Mouse (Mus musculus) midbrain, embryonic 16.5 days (tissue): ENCODE data around the gene Tomm20. TPM values are rescaled to one million over a fixed set of nuclear protein-coding genes. Genes with fewer than 3 reads are reported as not detected.

Experiments
- ATAC-seq: fragments of 200-750 bp; cut with Nextera tagmentation; 2 replicates; pipeline ENCODE4 v1.8.0; 2017; ENCODE audit warnings: moderate TSS enrichment
- H3K27ac ChIP-seq: fragments of 300-500 bp; sonication (generic); 2 replicates; pipeline ENCODE4 v1.5.1; 2014; ENCODE audit warnings: mild to moderate bottlenecking, low read length, mixed read lengths
- H3K27me3 ChIP-seq: fragments of 300-500 bp; sonication (generic); 2 replicates; pipeline ENCODE4 v1.6.1; 2014; ENCODE audit warnings: low read depth, low read length, mixed read lengths; ENCODE audit not compliant: control insufficient read depth, insufficient read depth
- H3K36me3 ChIP-seq: fragments of 300-500 bp; sonication (generic); 2 replicates; pipeline ENCODE4 v1.6.1; 2014; ENCODE audit warnings: mild to moderate bottlenecking, low read length, moderate library complexity, mixed read lengths; ENCODE audit not compliant: control insufficient read depth, insufficient read depth
- H3K4me1 ChIP-seq: fragments of 300-500 bp; sonication (generic); 2 replicates; pipeline ENCODE4 v1.6.1; 2014; ENCODE audit warnings: mild to moderate bottlenecking, low read length, mixed read lengths; ENCODE audit not compliant: control insufficient read depth, insufficient read depth
- H3K4me2 ChIP-seq: fragments of 300-500 bp; sonication (generic); 2 replicates; pipeline ENCODE4 v1.6.1; 2014; ENCODE audit warnings: mild to moderate bottlenecking, low read length, mixed read lengths
- H3K4me3 ChIP-seq: fragments of 300-500 bp; sonication (generic); 2 replicates; pipeline ENCODE4 v1.5.1; 2014; ENCODE audit warnings: low read depth, mild to moderate bottlenecking, low read length, moderate library complexity, mixed read lengths
- H3K9ac ChIP-seq: fragments of 300-500 bp; sonication (generic); 2 replicates; pipeline ENCODE4 v1.6.1; 2014; ENCODE audit warnings: low read depth, low read length, mixed read lengths
- H3K9me3 ChIP-seq: fragments of 300-500 bp; sonication (generic); replicated peaks from 2 replicates; pipeline ENCODE4 v1.6.1; 2014; ENCODE audit warnings: mild to moderate bottlenecking, low read length, mixed read lengths; ENCODE audit not compliant: control insufficient read depth, poor library complexity, severe bottlenecking
- WGBS: fragments of 180-500 bp; shearing (Covaris S2); extraction: QIAGEN DNeasy Blood & Tissue Kit; methylation state at CpG from one replicate; pipeline ENCODE4 v1.1.7; 2014; 5-methylcytosine and 5-hydroxymethylcytosine counted together
- polyA plus RNA-seq: library from polyadenylated mRNA; unstranded; fragments of >200 nt; fragmentation: Nextera tagmentation; extraction: Ambion mirVana; gene quantifications from 2 replicates; pipeline ENCODE4 v1.2.1, GENCODE M21; 2015

Gene Tomm20
- polyA plus RNA-seq, 1 experiment from 2014 or later: 220 TPM

DNA sequence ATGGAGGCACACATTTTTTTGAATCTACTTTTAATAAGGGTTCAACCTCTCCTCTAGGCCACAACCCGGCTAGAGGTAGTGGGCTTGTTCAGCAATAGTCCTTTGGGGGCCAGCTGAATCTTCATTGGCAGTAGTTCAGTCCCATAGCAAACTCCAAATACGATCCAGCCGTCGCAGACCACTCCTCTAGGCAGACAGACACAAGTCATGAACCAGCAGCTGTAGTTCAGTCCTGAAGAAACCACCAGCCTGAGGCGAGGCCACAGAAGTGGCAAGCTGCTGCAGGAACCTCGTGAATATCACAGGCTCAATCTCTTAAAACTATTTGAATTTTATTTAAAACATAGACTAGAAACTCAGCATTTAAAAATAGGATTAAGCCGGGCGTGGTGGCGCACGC, 32.4 kb upstream of the Tomm20 start:
- 82% methylated on average over 10 of the region's 10 CpGs for WGBS
- peaks cover 8% of the 10 kb centered on the region for H3K27me3 ChIP-seq

DNA sequence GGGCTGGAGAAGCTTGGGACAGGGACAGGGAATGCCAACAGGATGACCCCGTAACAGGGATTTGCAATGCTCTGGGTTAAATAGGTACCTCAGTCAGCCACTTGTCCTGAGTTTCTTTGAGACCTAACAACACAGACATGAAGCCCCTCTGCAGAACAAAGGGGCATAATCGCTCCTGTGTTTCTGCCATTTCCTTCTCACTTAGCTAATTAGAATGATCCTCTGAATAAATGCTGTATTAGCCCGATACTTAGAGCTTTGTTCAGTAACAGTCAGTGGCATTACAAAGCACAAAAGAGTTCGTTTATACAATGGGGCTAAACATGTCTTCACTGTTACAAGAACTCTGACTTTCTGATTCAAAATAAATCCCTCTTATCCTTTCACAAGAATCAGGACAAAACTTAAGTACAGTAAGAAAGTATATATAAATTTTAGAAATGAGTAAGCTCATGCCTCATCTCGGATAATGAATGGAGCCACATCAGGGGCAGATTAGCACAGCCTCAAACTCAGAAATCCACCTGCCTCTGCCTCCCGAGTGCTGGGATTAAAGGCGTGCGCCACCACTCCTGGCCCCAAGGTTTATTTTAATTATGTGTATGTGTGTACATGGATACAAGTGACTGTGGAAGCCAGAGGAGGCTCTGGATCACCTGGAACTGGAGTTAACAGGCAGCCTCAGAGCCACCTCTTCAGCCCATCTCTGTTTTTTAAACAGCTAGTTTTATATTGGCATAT, 31.1 kb upstream of the Tomm20 start:
- H3K4me3 ChIP-seq: no peak overlapping the region
- peaks cover 8% of the 10 kb centered on the region for H3K27me3 ChIP-seq
- H3K4me1 ChIP-seq: no peaks in the 10 kb centered on the region
- no peak for ATAC-seq
- no peak overlapping the region for H3K4me2 ChIP-seq
- H3K9ac ChIP-seq: no peak overlapping the region
- 58% methylated on average over 8 of the region's 8 CpGs for WGBS
- H3K36me3 ChIP-seq: no peaks in the 10 kb centered on the region
- no peak overlapping the region for H3K27ac ChIP-seq
- H3K9me3 ChIP-seq: no peaks in the 10 kb centered on the region

More for the DNA sequence above, 32.4 kb upstream of the Tomm20 start:
- no peaks in the 10 kb centered on the region for H3K4me1 ChIP-seq
- H3K36me3 ChIP-seq: no peaks in the 10 kb centered on the region
- no peak overlapping the region for H3K4me3 ChIP-seq
- H3K9me3 ChIP-seq: no peaks in the 10 kb centered on the region
- H3K4me2 ChIP-seq: no peak overlapping the region
- ATAC-seq: no peak
- H3K27ac ChIP-seq: no peak overlapping the region
- H3K9ac ChIP-seq: no peak overlapping the region

DNA sequence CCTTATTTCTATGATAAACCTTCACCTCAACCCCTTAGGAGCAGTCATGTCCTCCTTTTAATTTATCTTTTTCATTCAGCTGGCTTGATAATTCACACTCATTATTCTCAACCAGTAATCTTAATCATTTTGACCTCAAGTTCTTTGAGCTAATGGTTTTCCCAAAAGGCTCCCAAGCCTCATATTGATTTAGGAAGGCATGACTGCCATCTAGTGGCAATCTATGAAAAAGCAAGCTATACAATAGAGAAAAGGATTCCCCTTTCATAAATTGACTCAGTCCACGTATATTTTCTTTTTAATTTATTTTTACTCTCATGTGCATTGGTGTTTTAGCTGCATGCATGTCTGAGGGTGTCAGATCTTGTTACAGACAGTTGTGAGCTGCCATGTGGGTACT, 30.1 kb upstream of the Tomm20 start:
- no peak for ATAC-seq
- no peaks in the 10 kb centered on the region for H3K9me3 ChIP-seq
- no peak overlapping the region for H3K4me2 ChIP-seq
- H3K27me3 ChIP-seq: peaks cover 8% of the 10 kb centered on the region
- H3K27ac ChIP-seq: no peak overlapping the region
- WGBS: 7% methylated on average over 1 of the region's 1 CpGs
- no peaks in the 10 kb centered on the region for H3K36me3 ChIP-seq
- H3K9ac ChIP-seq: no peak overlapping the region
- no peak overlapping the region for H3K4me3 ChIP-seq
- H3K4me1 ChIP-seq: no peaks in the 10 kb centered on the region; the same call in 1 of the 2 replicates

DNA sequence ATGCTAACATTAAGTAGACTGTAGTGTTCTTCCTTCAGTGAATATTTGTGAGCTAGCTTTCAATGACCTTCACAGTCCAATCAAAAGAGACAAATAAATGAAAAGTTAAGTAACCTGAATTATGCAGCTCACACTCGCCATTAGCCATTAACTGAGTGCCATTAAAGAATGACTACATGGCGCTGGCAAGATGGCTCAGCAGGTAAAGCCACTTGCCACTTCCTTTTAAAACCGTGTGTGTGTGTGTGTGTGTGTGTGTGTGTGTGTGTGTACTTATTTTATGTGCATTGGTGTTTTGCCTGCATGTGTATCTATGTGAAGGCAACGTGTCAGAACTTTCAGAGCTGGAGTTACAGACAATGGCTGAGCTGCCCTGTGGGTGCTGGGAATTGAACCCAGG, 28.9 kb upstream of the Tomm20 start:
- ATAC-seq: no peak
- Histone ChIP-seq H3K27me3 (peaks cover 5% of the 10 kb centered on the region), H3K9me3 (no peaks in the 10 kb centered on the region), H3K4me3 (no peak overlapping the region), H3K27ac (no peak overlapping the region), H3K4me2 (no peak overlapping the region), H3K9ac (no peak overlapping the region), H3K4me1 (peaks cover 7% of the 10 kb centered on the region), H3K36me3 (no peaks in the 10 kb centered on the region)
- WGBS: 76% methylated on average over 4 of the region's 4 CpGs

DNA sequence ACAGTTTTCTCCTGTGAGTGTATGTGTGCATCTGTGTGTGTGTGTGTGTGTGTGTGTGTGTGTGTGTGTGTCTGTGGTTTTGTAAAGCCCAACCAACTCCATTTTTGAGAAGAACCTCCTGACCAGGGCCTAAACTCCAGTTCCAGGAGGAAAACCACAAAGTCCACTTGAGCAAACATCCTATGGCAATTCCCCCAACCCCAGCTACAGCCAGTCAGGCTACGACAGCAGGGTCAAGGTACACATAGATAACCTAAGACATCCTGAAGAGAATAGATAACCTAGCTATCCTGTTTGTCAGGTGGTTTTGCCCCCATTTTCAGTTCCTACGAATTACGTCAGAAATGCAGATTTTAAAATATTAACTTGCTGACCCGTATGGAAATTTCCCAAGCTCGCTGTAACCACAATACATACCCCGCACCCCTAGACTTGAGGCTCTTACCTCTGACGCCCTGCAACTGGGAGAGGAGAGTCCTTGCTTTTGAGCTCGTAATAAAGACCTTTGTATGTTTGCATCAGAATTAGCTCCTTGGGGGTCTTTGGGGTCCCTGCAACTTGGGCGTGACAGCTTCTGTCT, 28.1 kb upstream of the Tomm20 start:
- Histone ChIP-seq H3K4me1 (peaks cover 11% of the 10 kb centered on the region), H3K4me2 (no peak overlapping the region)

DNA sequence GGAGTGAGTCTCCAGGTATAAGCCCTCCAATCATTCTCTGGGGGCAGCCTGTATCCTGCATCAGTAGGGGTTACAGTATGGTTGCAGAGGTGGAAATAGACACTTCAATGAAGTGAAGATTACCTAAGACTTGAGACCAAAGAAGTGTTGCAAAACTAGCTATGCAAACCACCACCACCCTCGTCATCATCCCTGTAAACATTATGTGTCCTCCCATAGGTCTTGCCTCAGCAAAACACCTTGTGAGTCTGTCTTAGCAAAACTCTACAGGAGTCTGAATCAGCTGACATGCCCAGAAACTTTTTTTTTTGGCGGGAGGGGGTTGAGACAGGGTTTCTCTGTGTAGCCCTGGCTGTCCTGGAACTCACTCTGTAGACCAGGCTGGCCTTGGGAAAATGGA, 27.0 kb upstream of the Tomm20 start:
- H3K36me3 ChIP-seq: no peaks in the 10 kb centered on the region
- WGBS: 75% methylated on average over 2 of the region's 2 CpGs
- no peak overlapping the region for H3K9ac ChIP-seq
- H3K4me1 ChIP-seq: peaks cover 11% of the 10 kb centered on the region
- no peak for ATAC-seq
- H3K9me3 ChIP-seq: no peaks in the 10 kb centered on the region
- no peak overlapping the region for H3K27ac ChIP-seq
- H3K4me3 ChIP-seq: no peak overlapping the region
- no peak overlapping the region for H3K4me2 ChIP-seq
- H3K27me3 ChIP-seq: peaks cover 5% of the 10 kb centered on the region; the same call in 1 of the 2 replicates

More for the DNA sequence above, 28.1 kb upstream of the Tomm20 start:
- Histone ChIP-seq H3K27me3 (peaks cover 5% of the 10 kb centered on the region), H3K9me3 (no peaks in the 10 kb centered on the region), H3K27ac (no peak overlapping the region), H3K9ac (no peak overlapping the region), H3K36me3 (no peaks in the 10 kb centered on the region), H3K4me3 (no peak overlapping the region)
- 78% methylated on average over 9 of the region's 9 CpGs for WGBS
- ATAC-seq: no peak

DNA sequence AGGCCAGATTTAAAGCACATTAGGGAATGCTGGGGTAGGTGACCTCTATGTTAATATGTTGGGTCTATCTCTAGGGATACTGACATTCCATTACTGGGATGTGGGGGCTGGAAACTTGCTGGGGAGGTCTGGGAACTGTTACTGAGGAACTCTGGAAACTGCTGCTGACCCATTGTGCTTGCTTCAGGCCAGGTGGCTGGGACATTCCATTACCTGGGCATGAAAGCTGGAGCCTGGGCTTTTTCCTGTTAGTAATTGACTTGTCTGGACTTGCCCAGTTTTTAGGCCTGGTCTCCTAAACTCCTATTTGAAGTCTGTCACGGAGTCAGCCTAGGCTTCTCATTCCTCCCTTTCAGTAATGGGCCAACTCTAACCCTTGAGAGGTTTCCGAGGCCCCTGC, 26.5 kb upstream of the Tomm20 start:
- 93% methylated on average over 2 of the region's 2 CpGs for WGBS
- H3K4me1 ChIP-seq: peaks cover 11% of the 10 kb centered on the region
- no peak overlapping the region for H3K27ac ChIP-seq
- H3K27me3 ChIP-seq: peaks cover 5% of the 10 kb centered on the region; the same call in 1 of the 2 replicates
- no peak overlapping the region for H3K9ac ChIP-seq
- H3K4me3 ChIP-seq: no peak overlapping the region
- H3K36me3 ChIP-seq: 0 out of 2 replicates have a peak, but pooled peaks cover 2% of the 10 kb centered on the region
- H3K9me3 ChIP-seq: no peaks in the 10 kb centered on the region
- H3K4me2 ChIP-seq: no peak overlapping the region
- ATAC-seq: no peak

DNA sequence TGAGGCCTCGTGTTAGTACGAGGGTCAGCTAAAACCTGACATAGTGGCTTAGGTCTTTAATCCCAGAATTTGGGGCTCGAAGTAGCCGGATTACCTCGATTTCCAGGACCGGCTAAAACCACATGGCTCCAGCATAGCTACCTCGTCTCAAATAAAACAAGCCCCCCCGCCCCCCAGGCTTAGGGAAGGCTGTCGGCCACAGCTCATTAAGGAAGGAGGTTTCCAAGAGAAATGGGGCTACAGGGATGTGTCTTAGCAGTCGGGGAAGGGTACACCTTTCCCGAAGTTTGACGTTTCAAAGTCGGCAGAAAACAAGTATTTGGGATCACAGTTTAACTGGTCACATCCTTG, 25.6 kb upstream of the Tomm20 start:
- Histone ChIP-seq H3K27ac (peak overlapping the region; percentile 90), H3K9ac (peak overlapping the region; percentile 73), H3K4me3 (peak overlapping the region; percentile 66), H3K4me1 (peaks cover 11% of the 10 kb centered on the region), H3K9me3 (no peaks in the 10 kb centered on the region), H3K36me3 (0 out of 2 replicates have a peak, but pooled peaks cover 4% of the 10 kb centered on the region), H3K27me3 (peaks cover 1% of the 10 kb centered on the region; the same call in 1 of the 2 replicates), H3K4me2 (peak overlapping the region; percentile 93)
- WGBS: 13% methylated on average over 13 of the region's 13 CpGs
- peak; percentile 55; the same call in 1 of the 2 replicates for ATAC-seq

DNA sequence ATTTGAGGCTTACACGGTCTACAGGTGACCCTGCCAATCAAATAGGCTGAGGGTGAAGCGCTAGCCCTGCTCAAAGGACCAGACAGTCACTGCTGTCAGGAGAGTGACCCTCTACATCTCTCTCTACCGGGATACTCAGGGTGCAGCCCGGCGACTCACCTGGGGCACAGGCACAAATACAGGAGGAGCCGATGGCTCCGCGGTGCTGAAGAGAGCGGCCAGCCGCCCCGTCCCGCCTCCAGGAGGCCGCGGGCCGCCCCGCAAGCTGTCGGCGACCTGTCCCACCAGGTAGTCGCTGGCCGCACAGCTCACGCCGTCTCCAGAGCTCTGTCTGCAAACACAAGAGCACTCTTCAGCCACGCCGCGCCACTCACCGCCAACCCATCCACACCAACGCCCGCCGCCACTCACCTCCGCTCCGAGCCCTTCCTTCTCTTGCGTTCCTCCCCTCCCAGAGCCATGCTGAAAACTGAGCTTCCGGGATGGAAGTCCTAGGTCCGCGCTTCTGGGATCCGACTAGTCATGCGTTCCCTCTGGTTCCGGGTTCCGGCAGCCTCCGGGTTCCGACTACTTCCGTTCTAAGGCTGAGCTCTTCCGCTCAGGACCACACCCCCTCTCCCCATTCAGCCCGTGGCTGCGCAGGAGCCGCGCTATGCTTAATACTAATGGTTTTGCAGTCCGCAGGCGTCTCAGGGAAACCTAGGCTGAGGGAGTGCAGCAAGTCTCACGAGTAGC, 25.1 kb upstream of the Tomm20 start, which contains the start of gene Rbm34:
Gene Rbm34 (minus strand): TSS at position 493 of the 735 bp plus-strand sequence.
- Histone ChIP-seq H3K9me3 (no peaks in the 10 kb centered on the region), H3K27ac (peak within 1 kb of the TSS; percentile 90), H3K27me3 (no peaks in the 10 kb centered on the region), H3K4me2 (peak within 1 kb of the TSS; percentile 93), H3K4me3 (peak within 1 kb of the TSS; percentile 66), H3K9ac (peak within 1 kb of the TSS; percentile 73), H3K4me1 (peaks cover 11% of the 10 kb centered on the region), H3K36me3 (0 out of 2 replicates have a peak, but pooled peaks cover 6% of the 10 kb centered on the region)
- peak; percentile 97 for ATAC-seq
- under 1% methylated on average over 49 of the region's 50 CpGs for WGBS
